Mouse (Mus musculus) hindbrain, postnatal 0 days (tissue): ENCODE results near the gene F12. TPM values are rescaled to one million over a fixed set of nuclear protein-coding genes. Genes with fewer than 3 reads are reported as not detected.
"Not testable (repeated sequence)": the region's sequence is repeated elsewhere in the genome, so short reads cannot be mapped to it uniquely, and the experiment has no call there.

Experiments used
- ATAC-seq: fragments of 200-750 bp; cut with Nextera tagmentation; 2 replicates; pipeline ENCODE4 v1.8.0; 2017; ENCODE audit warnings: mild to moderate bottlenecking, moderate TSS enrichment, moderate library complexity
- DNase-seq: peaks from one replicate; pipeline ENCODE4 v3.0.0-alpha.2; 2015; ENCODE audit warnings: low spot score
- H3K27ac ChIP-seq: fragments of 300-500 bp; sonication (generic); 2 replicates; pipeline ENCODE4 v1.5.1; 2014; ENCODE audit warnings: mild to moderate bottlenecking
- H3K27me3 ChIP-seq: fragments of 300-500 bp; sonication (generic); 2 replicates; pipeline ENCODE4 v1.6.1; 2014; ENCODE audit warnings: low read length, mixed read lengths; ENCODE audit not compliant: insufficient read depth
- H3K36me3 ChIP-seq: fragments of 300-500 bp; sonication (generic); 2 replicates; pipeline ENCODE4 v1.6.1; 2014; ENCODE audit warnings: low read length, mixed read lengths; ENCODE audit not compliant: insufficient read depth
- H3K4me1 ChIP-seq: fragments of 300-500 bp; sonication (generic); 2 replicates; pipeline ENCODE4 v1.6.1; 2014; ENCODE audit warnings: antibody characterized with exemption, low read length, mixed read lengths; ENCODE audit not compliant: insufficient read depth
- H3K4me2 ChIP-seq: fragments of 300-500 bp; sonication (generic); 2 replicates; pipeline ENCODE4 v1.6.1; 2014; ENCODE audit warnings: low read depth, mild to moderate bottlenecking, low read length, moderate library complexity, mixed read lengths
- H3K4me3 ChIP-seq: fragments of 300-500 bp; sonication (generic); 2 replicates; pipeline ENCODE4 v1.5.1; 2014; ENCODE audit warnings: low read length
- H3K9ac ChIP-seq: fragments of 300-500 bp; sonication (generic); replicated peaks from 2 replicates; pipeline ENCODE4 v1.6.1; 2014; ENCODE audit warnings: mild to moderate bottlenecking, low read length, moderate library complexity, mixed read lengths
- H3K9me3 ChIP-seq: fragments of 300-500 bp; sonication (generic); 2 replicates; pipeline ENCODE4 v1.6.1; 2016; ENCODE audit warnings: low read length, mixed read lengths
- CTCF ChIP-seq: IDR thresholded peaks from 2 replicates; pipeline ENCODE4 v1.5.1; 2016; ENCODE audit warnings: antibody characterized with exemption, control low read depth, low read depth
- WGBS: fragments of 180-500 bp; shearing (Covaris S2); extraction: QIAGEN DNeasy Blood & Tissue Kit; methylation state at CpG from one replicate; pipeline ENCODE4 v1.1.7; 2014; 5-methylcytosine and 5-hydroxymethylcytosine counted together
- polyA plus RNA-seq: library from polyadenylated mRNA; unstranded; fragments of >200 nt; fragmentation: Nextera tagmentation; extraction: Ambion mirVana; gene quantifications from 2 replicates; pipeline ENCODE4 v1.2.1, GENCODE M21; 2015
- total RNA-seq: library from RNA; depleted of rRNA; stranded (reverse); fragments of >200 nt; gene quantifications from 2 replicates; pipeline ENCODE4 v1.2.3, GENCODE M21; 2014

F12 gene
- total and polyA plus RNA-seq, 2 experiments from 2014 or later = 0.48 TPM; not detected in 1

DNA sequence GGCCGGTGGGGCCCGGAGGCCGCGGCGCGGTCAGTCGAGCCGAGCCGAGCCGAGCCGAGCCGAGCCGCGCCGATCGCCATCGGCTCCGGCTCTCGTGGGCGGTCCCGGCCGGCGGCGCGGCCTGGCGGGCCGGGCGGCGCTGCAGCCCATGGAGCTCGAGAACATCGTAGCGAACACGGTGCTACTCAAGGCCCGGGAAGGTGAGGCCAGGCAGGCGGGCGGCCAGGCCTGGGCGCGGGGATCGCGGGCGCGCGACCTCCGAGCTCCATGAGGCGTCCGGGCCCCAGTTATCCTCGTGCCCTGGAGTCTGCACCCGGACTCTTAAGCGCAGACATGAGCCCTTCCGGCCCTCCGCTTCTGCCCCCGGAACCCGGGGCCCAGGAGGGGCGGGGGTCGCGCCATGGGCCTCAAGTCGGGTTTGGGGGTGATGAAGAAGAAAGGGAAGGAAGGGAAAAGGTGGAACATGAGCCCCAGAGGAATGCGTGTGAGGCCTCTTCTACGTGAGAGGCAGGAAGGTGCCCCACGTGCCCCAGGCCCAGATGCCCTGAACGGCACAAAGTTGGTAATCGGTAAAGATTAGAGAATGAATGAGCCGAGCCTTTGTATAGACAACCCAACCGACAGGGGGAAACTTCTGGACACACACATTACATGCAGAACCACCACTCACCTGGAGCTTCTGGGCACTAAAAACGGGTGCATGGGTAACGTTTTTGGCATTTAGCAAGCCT, 18.9 kb upstream of the F12 start:
- H3K9ac ChIP-seq = peak overlapping the region; percentile 87
- no peaks in the 10 kb centered on the region for H3K36me3 ChIP-seq
- DNase-seq (no peak), ATAC-seq (no peak; the same call in 1 of the 2 replicates)
- peak overlapping the region; percentile 94 for H3K27ac ChIP-seq
- no peaks in the 10 kb centered on the region for H3K27me3 ChIP-seq
- H3K4me3 ChIP-seq = peak overlapping the region; percentile 80
- H3K4me1 ChIP-seq = peaks cover 21% of the 10 kb centered on the region
- H3K9me3 ChIP-seq = no peaks in the 10 kb centered on the region
- WGBS = under 1% methylated on average over 62 of the region's 66 CpGs
- TF ChIP-seq CTCF = peak; percentile 28; the same call in 1 of the 2 replicates
- peak overlapping the region; percentile 90 for H3K4me2 ChIP-seq

DNA sequence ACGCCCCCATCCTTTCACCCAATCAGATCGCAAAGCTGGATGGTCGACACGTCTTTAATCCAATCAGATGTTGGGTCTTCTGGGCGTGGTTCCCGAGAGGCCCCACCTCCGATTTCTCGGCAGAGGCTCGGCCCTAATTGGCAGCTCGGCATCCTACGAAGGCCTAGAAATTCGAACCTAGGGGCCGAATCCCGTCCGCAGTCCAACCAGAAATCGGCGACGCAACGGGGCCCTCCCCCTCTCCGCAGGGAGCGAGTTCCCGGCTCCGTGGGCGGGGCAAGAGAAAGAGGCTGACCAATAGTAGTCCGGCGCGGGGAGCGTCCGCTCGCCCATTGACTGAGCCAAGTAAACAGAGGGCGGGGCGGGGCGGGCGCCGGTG, 18.3 kb upstream of the F12 start, which contains the start of gene Grk6:
Gene Grk6 (plus strand): TSS at position 136 of the 379 bp plus-strand sequence.
- Histone ChIP-seq H3K27me3 (no peaks in the 10 kb centered on the region), H3K9ac (peak within 1 kb of the TSS; percentile 87), H3K36me3 (no peaks in the 10 kb centered on the region), H3K9me3 (no peaks in the 10 kb centered on the region), H3K4me3 (peak within 1 kb of the TSS; percentile 80), H3K4me2 (peak within 1 kb of the TSS; percentile 90), H3K4me1 (peaks cover 21% of the 10 kb centered on the region), H3K27ac (peak within 1 kb of the TSS; percentile 94)
- WGBS = under 1% methylated on average over 34 of the region's 35 CpGs
- peak; percentile 100 for DNase-seq
- TF ChIP-seq CTCF = no peak
- ATAC-seq = peak; percentile 97

DNA sequence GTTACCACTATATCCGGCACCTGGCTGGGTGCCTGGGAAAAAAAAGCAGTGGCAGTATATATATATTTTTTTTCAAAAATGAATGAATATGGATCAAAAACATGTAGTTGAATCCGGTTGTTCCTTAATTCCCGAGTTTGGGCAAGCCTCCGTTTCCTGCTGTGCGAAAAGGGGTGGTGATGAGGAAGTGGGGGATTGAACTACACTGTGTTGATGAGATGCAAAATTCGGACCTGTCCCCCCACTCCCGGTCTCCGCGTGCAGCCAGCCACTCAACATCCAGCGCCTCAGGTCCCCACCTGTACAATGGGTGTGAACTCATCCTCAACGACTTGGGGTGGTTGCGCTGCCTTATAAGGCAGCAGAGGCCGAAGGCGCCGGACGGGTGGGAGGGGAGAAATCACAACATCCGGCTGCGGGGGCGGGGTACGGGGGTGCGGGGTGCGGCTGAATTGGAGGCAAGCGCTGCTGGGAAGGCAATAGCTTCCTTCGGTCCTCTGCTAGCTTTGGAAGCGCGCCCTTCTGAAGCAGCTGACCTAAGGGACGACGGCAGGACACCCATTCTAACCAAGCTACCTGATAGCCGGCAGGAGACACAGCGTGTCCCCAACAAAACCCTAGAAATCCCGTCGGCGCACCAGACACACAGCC, 17.8 kb upstream of the F12 start:
- 2% methylated on average over 33 of the region's 33 CpGs for WGBS
- DNase-seq = peak; percentile 80
- H3K4me2 ChIP-seq = peak overlapping the region; percentile 70
- peaks cover 21% of the 10 kb centered on the region for H3K4me1 ChIP-seq
- H3K4me3 ChIP-seq = peak overlapping the region; percentile 80
- H3K36me3 ChIP-seq = no peaks in the 10 kb centered on the region
- no peaks in the 10 kb centered on the region for H3K27me3 ChIP-seq
- H3K9ac ChIP-seq = peak overlapping the region; percentile 54
- TF ChIP-seq CTCF = no peak
- H3K27ac ChIP-seq = peak overlapping the region; percentile 94
- H3K9me3 ChIP-seq = no peaks in the 10 kb centered on the region
- ATAC-seq = peak; percentile 72

DNA sequence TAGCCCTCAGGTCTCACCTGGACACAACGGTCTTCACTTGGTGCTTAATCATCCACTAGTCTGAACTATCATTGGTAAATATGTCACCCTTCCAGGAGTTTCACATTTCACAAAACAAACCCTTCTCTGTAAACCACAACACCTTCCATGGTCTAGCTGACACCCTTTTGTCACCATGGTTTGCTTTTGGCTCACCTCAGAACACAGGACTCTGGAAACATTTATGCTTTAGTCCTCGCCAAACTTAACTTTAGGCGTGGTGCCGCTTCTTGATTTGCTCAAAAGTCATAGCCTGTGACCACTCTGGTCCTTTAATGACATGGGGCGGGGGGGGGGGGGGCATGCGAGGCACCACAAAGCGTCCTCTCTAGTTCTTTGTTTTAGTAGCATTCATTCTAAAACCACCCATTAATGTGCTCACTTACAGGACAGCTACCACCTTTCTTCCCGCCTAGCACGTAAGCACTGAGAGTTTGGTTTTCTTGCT, 17.2 kb upstream of the F12 start:
- Histone ChIP-seq H3K4me1 (peaks cover 21% of the 10 kb centered on the region), H3K4me3 (peak overlapping the region; percentile 80), H3K9me3 (no peaks in the 10 kb centered on the region), H3K4me2 (peak overlapping the region; percentile 70), H3K36me3 (no peaks in the 10 kb centered on the region), H3K27me3 (no peaks in the 10 kb centered on the region), H3K27ac (peak overlapping the region; percentile 94; the same call in 1 of the 2 replicates), H3K9ac (peak overlapping the region; percentile 54; the same call in 1 of the 2 replicates)
- ATAC-seq (no peak), DNase-seq (no peak)
- WGBS = 41% methylated on average over 9 of the region's 9 CpGs
- TF ChIP-seq CTCF = no peak

DNA sequence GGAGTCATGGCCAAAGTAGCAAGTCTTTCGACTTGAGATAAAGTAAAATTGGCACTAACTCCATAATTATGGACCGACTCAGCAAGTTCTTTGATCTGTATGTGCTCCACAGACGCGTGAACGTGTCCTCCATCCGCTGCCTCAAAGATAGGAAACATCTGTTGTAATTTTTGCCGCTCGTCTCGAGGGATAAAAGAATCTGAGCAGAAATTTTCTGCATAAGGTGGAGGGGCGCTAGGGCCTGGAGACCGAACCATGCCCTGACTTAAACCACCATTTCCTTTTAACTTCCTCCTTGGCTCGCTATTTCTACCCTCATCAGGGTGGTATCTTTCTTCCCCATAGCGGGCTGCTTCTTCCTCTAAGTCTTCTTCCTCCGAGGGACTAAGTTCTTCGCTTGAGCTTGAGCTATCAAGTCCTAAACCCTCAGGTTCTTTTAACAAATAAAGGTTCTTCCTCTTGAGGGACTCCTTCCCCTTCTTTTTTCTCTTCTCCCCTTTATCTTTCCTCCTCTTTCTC, 10.6 kb upstream of the F12 start:
- not testable (repeated sequence) for H3K4me3 ChIP-seq, H3K9me3 ChIP-seq, ATAC-seq, H3K27me3 ChIP-seq, H3K9ac ChIP-seq, DNase-seq, H3K4me1 ChIP-seq, H3K27ac ChIP-seq, H3K4me2 ChIP-seq, H3K36me3 ChIP-seq
- 86% methylated on average over 15 of the region's 15 CpGs for WGBS

DNA sequence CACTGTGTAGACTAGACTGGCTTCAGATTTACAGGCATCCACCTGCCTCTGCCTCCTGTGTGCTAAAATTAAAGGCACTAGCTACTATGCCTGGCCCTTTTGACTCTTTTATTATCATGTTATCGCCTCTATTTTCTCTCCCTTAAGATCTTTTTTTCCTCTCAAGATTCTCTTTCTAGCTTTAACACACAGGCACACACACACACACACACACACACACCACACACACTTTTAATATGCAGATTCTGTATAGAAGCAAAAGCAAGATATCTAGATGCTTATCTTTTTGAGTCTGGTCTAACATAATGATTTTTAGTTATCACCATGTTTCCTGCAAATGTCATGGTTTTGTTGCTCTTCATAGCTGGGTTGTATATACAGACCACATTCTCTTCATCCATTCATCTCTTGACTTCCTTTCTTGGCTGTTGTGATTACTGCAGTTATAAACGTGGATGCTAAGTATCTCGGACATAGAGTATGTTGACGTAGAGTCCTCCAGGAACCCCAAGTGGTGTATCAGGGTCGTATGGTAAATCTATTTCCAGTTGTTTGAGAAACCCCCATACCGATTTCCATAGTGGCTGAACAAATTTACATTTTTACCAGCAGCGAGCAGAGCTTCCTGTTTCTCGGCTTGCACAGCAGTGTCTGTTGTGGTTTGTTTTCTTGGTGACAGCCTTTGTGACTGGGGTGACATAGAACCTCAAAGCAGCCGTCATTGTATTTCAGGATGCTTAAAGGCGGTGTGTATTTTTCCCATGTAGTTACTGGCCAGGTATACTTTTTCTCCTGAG, 5.5 kb upstream of the F12 start:
- DNase-seq (no peak), ATAC-seq (no peak)
- Histone ChIP-seq H3K4me3 (no peak overlapping the region), H3K27ac (no peak overlapping the region), H3K36me3 (no peaks in the 10 kb centered on the region), H3K4me2 (no peak overlapping the region), H3K9me3 (0 out of 2 replicates have a peak, but pooled peaks cover 2% of the 10 kb centered on the region), H3K4me1 (no peaks in the 10 kb centered on the region), H3K27me3 (no peaks in the 10 kb centered on the region), H3K9ac (no peak overlapping the region)
- TF ChIP-seq CTCF = no peak
- 74% methylated on average over 10 of the region's 10 CpGs for WGBS
